Mouse (Mus musculus): Measurements from ENCODE around the gene Atoh7. TPM values are rescaled to one million over a fixed set of nuclear protein-coding genes. Genes with fewer than 3 reads are reported as not detected.

Atoh7 gene
- total RNA-seq, 1 experiment from 2014 or later = not detected

- ATAC-seq (replicated peaks; ENCODE audit: low read depth, poor library complexity, severe bottlenecking) = no peak
Observed at GRCm38 (mm10) chr10:63132356-63132755, 32.9 kb downstream of the Atoh7 start.

- no peak for ATAC-seq (replicated peaks; ENCODE audit: low read depth, poor library complexity, severe bottlenecking)
Observed at GRCm38 (mm10) chr10:63133326-63133725, 33.9 kb downstream of the Atoh7 start.

GRCm38 (mm10) chr10:63135680-63136079 is 36.2 kb downstream of the Atoh7 start:
- ATAC-seq (replicated peaks; ENCODE audit: low read depth, poor library complexity, severe bottlenecking) = no peak

GRCm38 (mm10) chr10:63136436-63136835 is 37.0 kb downstream of the Atoh7 start:
- no peak for ATAC-seq (replicated peaks; ENCODE audit: low read depth, poor library complexity, severe bottlenecking)

- no peak for ATAC-seq (replicated peaks; ENCODE audit: low read depth, poor library complexity, severe bottlenecking)
Observed at GRCm38 (mm10) chr10:63142660-63143059, 43.2 kb downstream of the Atoh7 start.

Other genes with a start within 250 kb of the Atoh7 start
- 16.6 and 20.7 TPM in 2 replicates for gene Tet1, start 190.7 kb upstream of the Atoh7 start, total RNA-seq (2017)
- 18.1 and 20.7 TPM in 2 replicates for gene Slc25a16, start 179.0 kb upstream of the Atoh7 start, total RNA-seq (2017)
- gene Dna2, start 152.6 kb upstream of the Atoh7 start, total RNA-seq (2017) = 32.5 and 37.6 TPM in 2 replicates
- 9.1 and 21.6 TPM in 2 replicates for gene Rufy2, start 119.4 kb upstream of the Atoh7 start, total RNA-seq (2017)
- 49.4 and 69.0 TPM in 2 replicates for gene Hnrnph3, start 75.4 kb upstream of the Atoh7 start, total RNA-seq (2017)
- gene Pbld2, start 75.3 kb upstream of the Atoh7 start, total RNA-seq (2017) = 0.09 TPM in 1 of 2 replicates, not detected in the other
- gene Pbld1, start 39.5 kb upstream of the Atoh7 start, total RNA-seq (2017) = not detected in 2 replicates
- not detected in 2 replicates for gene Mypn, start 104.3 kb downstream of the Atoh7 start, total RNA-seq (2017)
- gene Herc4, start 144.2 kb downstream of the Atoh7 start, total RNA-seq (2017) = 60.8 and 69.6 TPM in 2 replicates